Mouse (Mus musculus): Measurements from ENCODE around the gene Scn1b.

DNA sequence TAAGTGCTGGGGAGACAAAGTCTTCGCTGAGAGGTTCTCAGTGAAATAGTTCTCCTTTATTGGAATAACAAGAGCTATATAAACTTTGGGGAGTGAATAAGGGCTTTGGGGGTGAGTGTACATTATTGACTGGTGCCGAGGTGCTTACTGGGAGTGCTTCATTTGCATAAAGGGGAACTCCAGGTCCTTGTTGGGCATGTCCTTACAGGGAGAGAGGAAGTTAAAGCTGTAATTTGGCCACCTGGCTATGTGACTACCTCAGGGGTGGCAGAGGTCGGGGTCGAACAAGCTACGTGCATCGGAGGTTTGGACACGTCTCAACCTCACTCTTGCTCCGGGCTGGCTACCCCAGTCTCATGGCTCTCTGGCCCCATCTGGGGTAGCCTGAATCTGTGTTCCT lies 47.7 kb upstream of the Scn1b start:
- TF ChIP-seq CTCF (IDR thresholded peaks at IDR 0.05; ENCODE audit: extremely low read depth, insufficient read depth, insufficient read length, insufficient replicate concordance) (no peak), POLR2A (IDR thresholded peaks at IDR 0.05; ENCODE audit: low read depth, low read length) (no peak)
